Mouse (Mus musculus): ENCODE data around the gene B4galnt1. TPM values are rescaled to one million over a fixed set of nuclear protein-coding genes. Genes with fewer than 3 reads are reported as not detected.

Gene B4galnt1
- polyA plus RNA-seq (2015; fragmentation: Nextera tagmentation; extraction: Ambion mirVana) = 45.9 and 65.4 TPM in 2 replicates

DNA sequence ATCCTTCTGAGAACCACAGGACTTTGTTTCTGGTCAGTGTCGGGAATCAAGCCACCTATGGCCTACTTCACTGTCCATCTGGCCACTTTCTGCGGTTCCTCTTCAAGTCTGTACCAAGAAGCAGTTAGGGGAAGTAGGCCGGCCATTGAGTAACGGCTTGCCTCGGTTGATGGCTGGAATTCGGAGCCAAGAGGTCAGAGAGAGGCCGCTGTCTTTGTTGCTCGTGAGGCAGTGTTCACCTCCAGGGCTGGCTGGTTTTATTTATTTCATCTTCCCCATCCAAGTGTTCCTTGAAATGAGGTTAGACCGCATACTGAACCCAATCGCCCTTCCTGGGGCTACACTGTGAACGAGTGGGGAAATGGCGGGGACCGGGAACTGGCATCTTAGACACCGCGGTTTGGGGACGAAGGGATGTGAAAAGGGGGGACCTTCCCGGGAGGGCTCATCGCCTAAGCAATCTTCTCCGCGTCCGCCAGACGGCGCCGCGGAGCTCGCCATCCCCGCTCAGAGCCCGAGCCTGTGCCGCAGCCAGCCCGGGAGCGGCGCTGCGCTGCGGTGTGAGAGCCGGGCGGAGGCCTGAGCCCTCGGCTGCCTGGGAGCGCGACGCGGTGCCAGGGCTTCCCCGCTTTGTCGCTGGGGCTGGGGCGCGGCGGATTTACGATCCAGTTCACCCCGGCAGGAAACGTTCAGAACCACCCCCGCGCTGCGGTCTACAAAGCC is at the start of gene B4galnt1:
TSS of gene B4galnt1 (plus strand) at position 595 of the 723 bp plus-strand sequence.
- Histone ChIP-seq H3K4me2 (replicated peaks; ENCODE audit: low read depth) (peak within 1 kb of the TSS; percentile 99), H3K27me3 (ENCODE audit: control insufficient read depth, insufficient read depth, low read length) (no peaks in the 10 kb centered on the region), H3K4me3 (ENCODE audit: low read depth, low read length) (peak within 1 kb of the TSS; percentile 61), H3K36me3 (ENCODE audit: control insufficient read depth, insufficient read depth, low read length) (no peaks in the 10 kb centered on the region), H3K27ac (replicated peaks) (peak within 1 kb of the TSS; percentile 88), H3K9ac (ENCODE audit: low read length) (peak within 1 kb of the TSS; percentile 77), H3K9me3 (ENCODE audit: control insufficient read depth, low read length) (no peaks in the 10 kb centered on the region), H3K4me1 (replicated peaks; ENCODE audit: control insufficient read depth, insufficient read depth) (0 out of 2 replicates have a peak, but pooled peaks cover 4% of the 10 kb centered on the region)
- ATAC-seq (ENCODE audit: low FRiP score, low TSS enrichment) (peak; percentile 83), DNase-seq (ENCODE audit: low spot score) (peak; percentile 87)
- peak; percentile 86 for TF ChIP-seq CTCF (IDR thresholded peaks at IDR 0.05; ENCODE audit: low read depth)
- TF ChIP-seq EP300 (optimal IDR thresholded peaks at IDR 0.05) = no peak
- whole genome bisulfite sequencing = 5% methylated on average over 37 of the region's 52 CpGs

DNA sequence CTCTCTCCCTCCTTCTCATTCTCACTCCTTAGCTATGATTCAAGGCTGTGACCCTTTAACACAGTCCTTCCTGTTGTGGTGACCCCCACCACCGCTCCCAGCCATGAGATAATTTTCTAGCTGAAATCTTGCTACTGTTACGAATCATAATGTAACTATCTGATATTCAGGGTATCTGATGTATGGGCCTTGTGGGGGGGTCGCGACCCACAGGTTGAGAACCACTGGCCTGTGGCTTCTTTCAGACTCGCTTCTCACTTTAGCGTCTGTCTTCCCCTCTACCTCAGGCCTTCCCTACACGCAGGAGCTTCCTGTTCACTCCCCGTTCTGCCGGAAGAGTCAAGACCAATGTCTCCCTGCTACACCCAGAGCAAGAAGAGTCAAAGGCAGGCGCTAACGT is 46.6 kb upstream of the B4galnt1 start:
- H3K4me2 ChIP-seq (replicated peaks; ENCODE audit: low read depth) = no peak overlapping the region
- H3K27me3 ChIP-seq (ENCODE audit: control insufficient read depth, insufficient read depth, low read length) = no peaks in the 10 kb centered on the region
- WGBS = 89% methylated on average over 11 of the region's 11 CpGs
- no peak overlapping the region for H3K4me3 ChIP-seq (ENCODE audit: low read depth, low read length)
- H3K36me3 ChIP-seq (ENCODE audit: control insufficient read depth, insufficient read depth, low read length) = peaks cover 16% of the 10 kb centered on the region
- H3K27ac ChIP-seq (replicated peaks) = no peak overlapping the region
- H3K9ac ChIP-seq (ENCODE audit: low read length) = no peak overlapping the region
- TF ChIP-seq EP300 (optimal IDR thresholded peaks at IDR 0.05) = no peak
- TF ChIP-seq CTCF (IDR thresholded peaks at IDR 0.05; ENCODE audit: low read depth) = no peak
- H3K4me1 ChIP-seq (replicated peaks; ENCODE audit: control insufficient read depth, insufficient read depth) = no peaks in the 10 kb centered on the region
- H3K9me3 ChIP-seq (ENCODE audit: control insufficient read depth, low read length) = no peaks in the 10 kb centered on the region
- no peak for DNase-seq (ENCODE audit: low spot score)
- ATAC-seq (ENCODE audit: low FRiP score, low TSS enrichment) = no peak

DNA sequence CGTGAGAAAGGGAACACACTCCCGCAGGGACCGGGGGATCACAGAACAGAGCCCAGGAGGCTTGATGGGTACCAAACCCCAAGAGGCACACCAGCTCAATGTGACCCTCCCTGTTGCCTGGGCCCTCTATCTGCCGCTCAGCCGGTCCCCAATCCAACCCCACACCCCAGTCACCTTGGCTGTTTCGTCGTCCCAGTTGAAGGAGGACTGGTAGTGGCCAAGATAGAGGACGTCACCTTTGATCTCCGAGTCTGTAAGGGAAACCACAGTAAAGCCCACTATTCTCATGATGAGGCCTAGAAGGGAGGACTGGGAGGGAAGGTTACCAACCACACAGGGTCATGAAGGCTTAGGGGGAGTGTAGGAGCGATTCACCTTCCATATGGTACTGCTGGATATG is 45.8 kb upstream of the B4galnt1 start:
- Histone ChIP-seq H3K4me2 (replicated peaks; ENCODE audit: low read depth) (no peak overlapping the region), H3K4me3 (ENCODE audit: low read depth, low read length) (no peak overlapping the region), H3K36me3 (ENCODE audit: control insufficient read depth, insufficient read depth, low read length) (peaks cover 16% of the 10 kb centered on the region), H3K9ac (ENCODE audit: low read length) (no peak overlapping the region), H3K9me3 (ENCODE audit: control insufficient read depth, low read length) (no peaks in the 10 kb centered on the region), H3K27ac (replicated peaks) (no peak overlapping the region), H3K27me3 (ENCODE audit: control insufficient read depth, insufficient read depth, low read length) (no peaks in the 10 kb centered on the region), H3K4me1 (replicated peaks; ENCODE audit: control insufficient read depth, insufficient read depth) (no peaks in the 10 kb centered on the region)
- WGBS = 91% methylated on average over 10 of the region's 10 CpGs
- DNase-seq (ENCODE audit: low spot score) = no peak
- ATAC-seq (ENCODE audit: low FRiP score, low TSS enrichment) = no peak
- TF ChIP-seq EP300 (optimal IDR thresholded peaks at IDR 0.05) = no peak
- TF ChIP-seq CTCF (IDR thresholded peaks at IDR 0.05; ENCODE audit: low read depth) = no peak

DNA sequence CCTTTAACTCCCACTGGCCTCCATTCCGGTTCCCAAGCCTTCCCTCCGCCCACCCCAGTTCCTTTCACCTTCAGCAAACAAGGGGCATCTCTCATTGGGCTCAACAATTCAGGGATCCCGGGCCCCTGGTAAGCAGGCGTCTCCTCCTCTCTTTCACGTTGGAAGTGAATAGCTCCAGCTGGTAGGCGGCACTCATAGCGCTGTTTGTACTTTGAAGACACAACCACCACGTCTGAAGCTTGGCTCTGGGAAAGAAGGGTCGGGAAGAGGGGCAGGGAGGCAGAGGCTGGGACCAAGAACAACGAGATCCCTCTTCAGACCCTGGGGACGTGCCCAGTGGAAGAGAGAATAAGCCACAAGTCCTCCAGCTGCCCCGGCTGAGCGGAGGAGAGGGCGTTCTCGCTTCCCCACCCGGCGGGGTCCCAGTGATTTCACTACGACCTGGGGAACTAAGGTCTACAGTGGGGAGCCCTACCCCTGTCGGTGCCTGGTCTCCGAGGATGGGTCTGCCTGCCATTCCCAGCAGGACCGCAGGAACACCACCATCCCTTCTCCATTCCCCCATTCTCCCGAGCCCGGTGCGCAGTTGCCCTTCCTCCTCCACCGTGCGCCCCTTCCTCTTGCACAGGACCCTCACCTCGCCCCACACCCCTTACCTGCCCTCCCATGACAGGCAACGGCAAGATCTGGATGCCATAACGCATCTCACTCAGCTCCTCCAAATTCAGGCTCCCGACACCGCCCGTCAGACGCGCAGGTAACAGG is 44.5 kb upstream of the B4galnt1 start:
- Histone ChIP-seq H3K27me3 (ENCODE audit: control insufficient read depth, insufficient read depth, low read length) (no peaks in the 10 kb centered on the region), H3K4me3 (ENCODE audit: low read depth, low read length) (peak overlapping the region; percentile 89), H3K4me1 (replicated peaks; ENCODE audit: control insufficient read depth, insufficient read depth) (no peaks in the 10 kb centered on the region), H3K27ac (replicated peaks) (0 out of 2 replicates have a peak overlapping the region, but pooled peaks have one; percentile 45), H3K9me3 (ENCODE audit: control insufficient read depth, low read length) (no peaks in the 10 kb centered on the region), H3K36me3 (ENCODE audit: control insufficient read depth, insufficient read depth, low read length) (peaks cover 16% of the 10 kb centered on the region), H3K9ac (ENCODE audit: low read length) (peak overlapping the region; percentile 89), H3K4me2 (replicated peaks; ENCODE audit: low read depth) (peak overlapping the region; percentile 98)
- WGBS = 2% methylated on average over 34 of the region's 34 CpGs
- TF ChIP-seq CTCF (IDR thresholded peaks at IDR 0.05; ENCODE audit: low read depth) = no peak
- TF ChIP-seq EP300 (optimal IDR thresholded peaks at IDR 0.05) = no peak
- ATAC-seq (ENCODE audit: low FRiP score, low TSS enrichment) (peak; percentile 22), DNase-seq (ENCODE audit: low spot score) (no peak)

DNA sequence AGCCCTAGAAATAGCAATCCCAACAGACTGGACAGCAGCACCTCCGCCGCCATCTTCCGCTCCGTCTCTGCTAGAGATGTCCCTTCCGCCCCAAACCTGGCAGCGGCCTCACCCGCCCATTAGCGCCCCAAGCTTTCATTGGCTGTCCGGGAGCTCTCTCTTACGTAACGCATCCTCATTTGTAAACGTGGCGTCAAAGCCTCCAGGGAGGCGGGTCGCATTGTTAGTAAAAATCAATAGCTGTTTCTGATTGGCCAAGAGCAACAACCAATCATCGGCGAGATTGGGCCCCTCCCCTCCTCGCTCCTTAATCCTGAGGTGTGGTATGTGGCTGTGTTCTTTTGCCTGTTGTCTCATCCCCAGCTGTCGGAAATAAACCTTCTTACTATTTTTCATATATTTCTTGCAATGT is 44.0 kb upstream of the B4galnt1 start, which contains the start of gene Os9:
TSS of gene Os9 (minus strand) at position 66 of the 412 bp plus-strand sequence.
- Histone ChIP-seq H3K27ac (replicated peaks) (0 out of 2 replicates have a peak within 1 kb of the TSS, but pooled peaks have one; percentile 45), H3K27me3 (ENCODE audit: control insufficient read depth, insufficient read depth, low read length) (no peaks in the 10 kb centered on the region), H3K9me3 (ENCODE audit: control insufficient read depth, low read length) (no peaks in the 10 kb centered on the region), H3K4me3 (ENCODE audit: low read depth, low read length) (peak within 1 kb of the TSS; percentile 89), H3K9ac (ENCODE audit: low read length) (peak within 1 kb of the TSS; percentile 89), H3K4me2 (replicated peaks; ENCODE audit: low read depth) (peak within 1 kb of the TSS; percentile 98), H3K36me3 (ENCODE audit: control insufficient read depth, insufficient read depth, low read length) (peaks cover 16% of the 10 kb centered on the region), H3K4me1 (replicated peaks; ENCODE audit: control insufficient read depth, insufficient read depth) (no peaks in the 10 kb centered on the region)
- DNase-seq (ENCODE audit: low spot score) (peak; percentile 96), ATAC-seq (ENCODE audit: low FRiP score, low TSS enrichment) (peak; percentile 97)
- under 1% methylated on average over 19 of the region's 19 CpGs for WGBS
- no peak for TF ChIP-seq EP300 (optimal IDR thresholded peaks at IDR 0.05)
- TF ChIP-seq CTCF (IDR thresholded peaks at IDR 0.05; ENCODE audit: low read depth) = peak; percentile 22; the same call in 1 of the 2 replicates

Data from stomach, postnatal 0 days (tissue).